Mouse (Mus musculus): ENCODE measurements around the gene Olfr316. TPM values are rescaled to one million over a fixed set of nuclear protein-coding genes. Genes with fewer than 3 reads are reported as not detected.

Olfr316 gene
- total and polyA plus RNA-seq, 3 experiments, result not detected

DNA sequence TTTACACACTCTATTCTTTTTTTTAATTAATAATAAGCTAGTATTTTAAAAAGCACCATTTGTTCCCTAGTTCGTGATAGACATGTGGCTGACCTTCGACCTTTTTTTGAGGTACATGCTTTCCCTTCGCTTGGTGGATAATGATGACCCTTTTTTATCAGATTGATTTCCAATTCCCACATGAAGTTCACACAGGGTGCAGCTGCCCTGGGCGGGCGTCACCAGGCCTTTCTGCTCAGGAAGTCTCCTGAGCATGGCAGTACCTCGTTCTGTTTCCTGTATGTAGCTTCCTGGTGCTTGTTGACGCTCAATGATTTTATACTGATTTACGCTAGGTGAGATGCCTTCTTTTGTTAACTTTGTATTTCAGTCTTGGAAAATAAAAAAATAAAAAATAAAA lies 35.8 kb downstream of the Olfr316 start:
- H3K4me3 ChIP-seq (ENCODE audit: control insufficient read depth in 1 of 2, insufficient read depth in 1 of 2, low read depth in 2 of 2, low read length in 2 of 2), result no peak overlapping the region
- no peak for TF ChIP-seq POLR2AphosphoS2 (IDR thresholded peaks at IDR 0.05; ENCODE audit: low read length)
- H3K4me1 ChIP-seq (ENCODE audit: control insufficient read depth in 1 of 2, insufficient read depth in 2 of 2, low read length in 2 of 2), result peaks cover 0 to 7% of the 10 kb centered on the region in 2 experiments; a peak in 2 of 4 replicates
- H3K27ac ChIP-seq (ENCODE audit: control insufficient read depth, low read depth, low read length), result no peak overlapping the region
- DNase-seq (ENCODE audit: low read depth, low spot score), result no peak
- no peaks in the 10 kb centered on the region for H3K79me2 ChIP-seq (ENCODE audit: control insufficient read depth, insufficient read depth, low read length, poor library complexity)
- no peaks in the 10 kb centered on the region for H3K9me3 ChIP-seq (replicated peaks; ENCODE audit: insufficient read depth, low read length)
- peaks cover 0 to 5% of the 10 kb centered on the region in 2 experiments; a peak in 2 of 4 replicates for H3K36me3 ChIP-seq (ENCODE audit: control insufficient read depth in 1 of 2, insufficient read depth in 2 of 2, low read length in 2 of 2)
- peaks cover 5 to 6% of the 10 kb centered on the region in 2 experiments; a peak in 3 of 4 replicates for H3K27me3 ChIP-seq (ENCODE audit: control insufficient read depth in 1 of 2, insufficient read depth in 2 of 2, low read length in 2 of 2)
- no peak overlapping the region for H3K9ac ChIP-seq (ENCODE audit: control insufficient read depth, low read depth, low read length, poor library complexity, severe bottlenecking)

DNA sequence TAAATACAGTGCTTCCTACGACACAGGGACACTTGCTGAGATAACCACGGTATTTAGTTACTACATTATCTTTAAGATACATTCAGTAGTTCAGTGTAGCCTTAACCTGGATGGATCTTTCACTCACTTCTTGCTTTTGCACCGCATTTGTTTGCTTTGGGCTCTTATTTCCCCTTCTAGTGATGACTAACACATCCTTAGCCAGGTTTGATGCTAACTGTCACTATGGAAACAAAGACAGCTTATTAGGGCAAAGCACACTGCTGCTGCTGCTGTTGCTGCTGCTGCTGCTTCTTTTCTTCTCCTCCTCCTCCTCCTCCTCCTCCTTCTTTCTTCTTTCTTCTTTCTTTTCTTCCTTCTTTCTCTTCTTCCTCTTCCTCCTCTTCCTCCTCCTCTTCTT lies 37.0 kb downstream of the Olfr316 start:
- TF ChIP-seq GATA1 (IDR thresholded peaks at IDR 0.05; ENCODE audit: low read depth, low read length) (no peak), MYC (IDR thresholded peaks at IDR 0.05; ENCODE audit: low read depth, low read length) (no peak), MYB (IDR thresholded peaks at IDR 0.05; ENCODE audit: low read depth, low read length) (no peak), MAX (IDR thresholded peaks at IDR 0.05; ENCODE audit: low read length) (no peak), ELF1 (IDR thresholded peaks at IDR 0.05; ENCODE audit: low read depth, low read length) (no peak), JUND (IDR thresholded peaks at IDR 0.05; ENCODE audit: low read depth, low read length) (no peak), SMC3 (IDR thresholded peaks at IDR 0.05; ENCODE audit: low read depth, low read length) (no peak), NRF1 (IDR thresholded peaks at IDR 0.05; ENCODE audit: insufficient read depth, low read depth, low read length, poor library complexity, severe bottlenecking) (no peak), GABPA (IDR thresholded peaks at IDR 0.05; ENCODE audit: low read depth, low read length) (no peak), POLR2A (IDR thresholded peaks at IDR 0.05; ENCODE audit: control insufficient read depth in 1 of 2, insufficient read depth in 1 of 2, low read depth in 1 of 2, low read length in 2 of 2, poor library complexity in 1 of 2) (no peak), ZNF384 (IDR thresholded peaks at IDR 0.05; ENCODE audit: low read depth, low read length) (no peak), EP300 (IDR thresholded peaks at IDR 0.05; ENCODE audit: low read depth in 1 of 2, low read length in 2 of 2) (no peak), TAL1 (IDR thresholded peaks at IDR 0.05; ENCODE audit: low read length) (no peak), MAFK (IDR thresholded peaks at IDR 0.05; ENCODE audit: borderline replicate concordance, low read depth, low read length) (no peak)
- H3K27ac ChIP-seq (ENCODE audit: control insufficient read depth, low read depth, low read length), result no peak overlapping the region
- peaks cover 4 to 5% of the 10 kb centered on the region in 2 experiments; a peak in 2 of 4 replicates for H3K27me3 ChIP-seq (ENCODE audit: control insufficient read depth in 1 of 2, insufficient read depth in 2 of 2, low read length in 2 of 2)
- peaks cover 0 to 5% of the 10 kb centered on the region in 2 experiments; a peak in 2 of 4 replicates for H3K36me3 ChIP-seq (ENCODE audit: control insufficient read depth in 1 of 2, insufficient read depth in 2 of 2, low read length in 2 of 2)
- DNase-seq (ENCODE audit: low read depth, low spot score), result peak; percentile 56
- H3K9me3 ChIP-seq (replicated peaks; ENCODE audit: insufficient read depth, low read length), result no peaks in the 10 kb centered on the region
- H3K9ac ChIP-seq (ENCODE audit: control insufficient read depth, low read depth, low read length, poor library complexity, severe bottlenecking), result no peak overlapping the region
- H3K79me2 ChIP-seq (ENCODE audit: control insufficient read depth, insufficient read depth, low read length, poor library complexity), result no peaks in the 10 kb centered on the region
- H3K4me1 ChIP-seq (ENCODE audit: control insufficient read depth in 1 of 2, insufficient read depth in 2 of 2, low read length in 2 of 2), result peaks cover 0 to 7% of the 10 kb centered on the region in 2 experiments; a peak in 2 of 4 replicates
- no peak overlapping the region for H3K4me3 ChIP-seq (ENCODE audit: control insufficient read depth in 1 of 2, insufficient read depth in 1 of 2, low read depth in 2 of 2, low read length in 2 of 2)

DNA sequence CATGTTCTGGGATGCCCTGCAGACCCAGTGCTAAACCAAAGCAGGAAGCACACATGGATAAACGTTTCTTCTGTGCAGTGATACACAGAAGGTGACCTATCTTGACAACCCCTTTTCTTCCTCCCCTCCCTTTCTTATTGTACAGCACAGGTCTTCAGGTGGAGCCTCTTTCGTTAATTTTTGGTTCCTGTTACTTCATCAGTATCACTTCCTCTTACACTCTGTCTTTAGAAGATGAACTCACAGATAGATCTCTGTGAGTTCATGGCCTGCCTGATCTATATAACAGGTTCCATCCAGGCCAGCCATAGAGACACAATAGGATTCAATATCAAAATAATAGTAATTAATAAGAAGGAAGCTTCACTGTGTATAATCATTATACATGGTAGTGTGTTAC lies 37.5 kb downstream of the Olfr316 start:
- Histone ChIP-seq H3K9ac (ENCODE audit: control insufficient read depth, low read depth, low read length, poor library complexity, severe bottlenecking) (no peak overlapping the region), H3K27ac (ENCODE audit: control insufficient read depth, low read depth, low read length) (no peak overlapping the region), H3K27me3 (ENCODE audit: control insufficient read depth in 1 of 2, insufficient read depth in 2 of 2, low read length in 2 of 2) (peaks cover 2 to 5% of the 10 kb centered on the region in 2 experiments; a peak in 2 of 4 replicates), H3K9me3 (replicated peaks; ENCODE audit: insufficient read depth, low read length) (no peaks in the 10 kb centered on the region), H3K79me2 (ENCODE audit: control insufficient read depth, insufficient read depth, low read length, poor library complexity) (no peaks in the 10 kb centered on the region), H3K36me3 (ENCODE audit: control insufficient read depth in 1 of 2, insufficient read depth in 2 of 2, low read length in 2 of 2) (peaks cover 0 to 5% of the 10 kb centered on the region in 2 experiments; a peak in 2 of 4 replicates), H3K4me3 (ENCODE audit: control insufficient read depth in 1 of 2, insufficient read depth in 1 of 2, low read depth in 2 of 2, low read length in 2 of 2) (no peak overlapping the region), H3K4me1 (ENCODE audit: control insufficient read depth in 1 of 2, insufficient read depth in 2 of 2, low read length in 2 of 2) (peaks cover 0 to 7% of the 10 kb centered on the region in 2 experiments; a peak in 2 of 4 replicates)
- peak; percentile 31 for DNase-seq (ENCODE audit: low read depth, low spot score)
- TF ChIP-seq E2F4 (IDR thresholded peaks at IDR 0.05; ENCODE audit: borderline replicate concordance, low read depth, low read length) (no peak), CHD1 (IDR thresholded peaks at IDR 0.05; ENCODE audit: low read depth, low read length) (no peak), RAD21 (IDR thresholded peaks at IDR 0.05; ENCODE audit: low read depth, low read length) (no peak), ETS1 (IDR thresholded peaks at IDR 0.05; ENCODE audit: low read depth, low read length) (no peak), EP300 (IDR thresholded peaks at IDR 0.05; ENCODE audit: low read depth in 1 of 2, low read length in 2 of 2) (no peak), MAZ (IDR thresholded peaks at IDR 0.05; ENCODE audit: low read depth, low read length) (no peak), USF1 (IDR thresholded peaks at IDR 0.05; ENCODE audit: low read depth, low read length) (no peak), TAL1 (IDR thresholded peaks at IDR 0.05; ENCODE audit: low read length) (no peak), NELFE (IDR thresholded peaks at IDR 0.05; ENCODE audit: low read depth, low read length) (no peak), GATA1 (IDR thresholded peaks at IDR 0.05; ENCODE audit: low read depth, low read length) (no peak), SIN3A (IDR thresholded peaks at IDR 0.05; ENCODE audit: low read length) (no peak), ZC3H11A (IDR thresholded peaks at IDR 0.05; ENCODE audit: low read depth, low read length) (no peak), ZMIZ1 (IDR thresholded peaks at IDR 0.05; ENCODE audit: low read depth, low read length) (no peak), POLR2AphosphoS2 (IDR thresholded peaks at IDR 0.05; ENCODE audit: low read length) (no peak), MXI1 (IDR thresholded peaks at IDR 0.05; ENCODE audit: low read depth, low read length) (no peak), USF2 (IDR thresholded peaks at IDR 0.05; ENCODE audit: borderline replicate concordance in 1 of 2, insufficient read depth in 1 of 2, low read depth in 1 of 2, low read length in 2 of 2) (no peak)

All from MEL (cell line).